8 mouse cellular contexts compared by ENCODE assay signal in the genomic region with DNA sequence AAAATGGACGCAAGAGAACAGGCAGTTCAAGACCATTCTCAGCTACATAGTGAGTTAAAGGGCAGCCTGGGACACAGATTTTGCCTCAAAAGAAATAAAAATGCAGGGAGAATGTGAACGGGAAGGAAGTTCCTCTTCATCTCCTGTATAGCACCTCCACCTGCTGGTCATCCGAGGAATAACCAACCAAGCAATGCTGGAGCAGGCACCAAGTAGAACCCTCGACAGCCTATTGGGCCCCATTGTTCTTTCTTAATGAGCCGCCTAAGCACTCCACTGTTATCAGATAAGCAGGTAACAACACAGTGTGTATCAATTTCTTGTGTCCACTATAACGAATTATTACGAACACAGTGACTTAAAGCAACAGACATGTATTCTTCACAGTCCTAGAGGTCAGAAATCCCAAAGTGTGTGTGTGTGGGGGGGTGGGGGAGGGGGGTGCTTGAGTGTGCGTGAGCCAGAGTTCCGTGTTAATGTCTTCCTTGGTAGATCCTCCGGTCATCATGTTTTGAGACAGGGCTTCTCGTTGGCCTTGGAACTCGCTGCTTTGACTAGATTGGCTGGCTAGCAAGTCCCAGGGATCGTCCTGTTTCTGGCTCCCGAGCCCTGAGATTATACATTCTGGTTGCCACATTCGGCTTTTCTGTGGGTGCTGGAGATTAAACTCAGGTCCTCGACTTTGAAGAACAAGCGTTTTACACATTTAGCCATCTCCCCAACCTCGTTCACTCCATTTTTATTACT. TPM values are rescaled to one million over a fixed set of nuclear protein-coding genes. Genes with fewer than 3 reads are reported as not detected.
DNase-seq lines count a peak whose midpoint lies in the region; ATAC-seq lines count a peak whose summit lies in the region.

No protein-coding gene starts in this region.

- peak overlapping the region; percentile 24; the same call in 1 of the 2 replicates for H3K9ac ChIP-seq in hindbrain, embryonic 13.5 days

- DNase-seq in Muller cell, postnatal 12 days (ENCODE audit: inconsistent ontology term): peak; percentile 56
- DNase-seq in cerebellum, postnatal 10 days: peak; percentile 86 to 88
- DNase-seq in frontal cortex, postnatal 14 days (ENCODE audit: low spot score in 2 of 2): peak; percentile 30 to 71
- DNase-seq in layer of hippocampus, postnatal 25 days (ENCODE audit: extremely low spot score in 1 of 2, low spot score in 1 of 2): peak; percentile 33 to 73
- DNase-seq in lung, postnatal 14 days: peak; percentile 80
- DNase-seq in retina, embryonic 14.5 days (ENCODE audit: low spot score): peak; percentile 86
- peak; percentile 68 to 72 for DNase-seq in thymus, postnatal 36 days

- peak; percentile 92 for ATAC-seq in hindbrain, embryonic 13.5 days (ENCODE audit: low FRiP score)

- peak overlapping the region; percentile 45 for H3K4me2 ChIP-seq in hindbrain, embryonic 13.5 days

- no peaks in the 10 kb centered on the region for H3K27me3 ChIP-seq in hindbrain, embryonic 13.5 days

- H3K27ac ChIP-seq in hindbrain, embryonic 13.5 days: no peak overlapping the region

- no peaks in the 10 kb centered on the region for H3K4me1 ChIP-seq in hindbrain, embryonic 13.5 days (replicated peaks)

- H3K9me3 ChIP-seq in hindbrain, embryonic 13.5 days: no peaks in the 10 kb centered on the region

- WGBS in hindbrain, embryonic 13.5 days: 31% methylated on average over 18 of the region's 18 CpGs

- H3K4me3 ChIP-seq in hindbrain, embryonic 13.5 days: peak overlapping the region; percentile 29

- no peaks in the 10 kb centered on the region for H3K36me3 ChIP-seq in hindbrain, embryonic 13.5 days

RNA-seq across cellular contexts. Expression of a gene that starts 15.6 kb away (rescaled TPM):
- 262 and 266 TPM in 2 replicates for polyA plus RNA-seq in hindbrain, embryonic 13.5 days (2015; fragmentation: Nextera tagmentation; extraction: Ambion mirVana)
- total RNA-seq in layer of hippocampus, postnatal 25 days (2021): 100 to 1,000 TPM; 448 to 493 TPM

RNA-seq across cellular contexts. Expression of a gene that starts 28.3 kb away (rescaled TPM):
- polyA plus RNA-seq in hindbrain, embryonic 13.5 days (2015; fragmentation: Nextera tagmentation; extraction: Ambion mirVana): 0.21 and 0.34 TPM in 2 replicates
- total RNA-seq in layer of hippocampus, postnatal 25 days (2021): 1 to 10 TPM; 1.7 TPM

RNA-seq across cellular contexts. Expression of a gene that starts 49.7 kb away (rescaled TPM):
- polyA plus RNA-seq in hindbrain, embryonic 13.5 days (2015; fragmentation: Nextera tagmentation; extraction: Ambion mirVana): 15.6 TPM in 2 replicates
- total RNA-seq in layer of hippocampus, postnatal 25 days (2021): 10 to 100 TPM; 23.3 to 23.9 TPM
